Mouse (Mus musculus) embryonic fibroblast, embryonic 13.5 days (primary cell): ENCODE results near the gene Aldh5a1.

Source experiments
- CTCF ChIP-seq: IDR thresholded peaks from 2 replicates; pipeline ENCODE4 v1.5.1; 2011; ENCODE audit warnings: mild to moderate bottlenecking, control low read depth, low read length, moderate library complexity, borderline replicate concordance; ENCODE audit not compliant: insufficient read depth
- POLR2A ChIP-seq: IDR thresholded peaks from 2 replicates; pipeline ENCODE4 v1.6.1; 2011; ENCODE audit warnings: low read depth, mild to moderate bottlenecking, control low read depth, low read length, moderate library complexity

DNA sequence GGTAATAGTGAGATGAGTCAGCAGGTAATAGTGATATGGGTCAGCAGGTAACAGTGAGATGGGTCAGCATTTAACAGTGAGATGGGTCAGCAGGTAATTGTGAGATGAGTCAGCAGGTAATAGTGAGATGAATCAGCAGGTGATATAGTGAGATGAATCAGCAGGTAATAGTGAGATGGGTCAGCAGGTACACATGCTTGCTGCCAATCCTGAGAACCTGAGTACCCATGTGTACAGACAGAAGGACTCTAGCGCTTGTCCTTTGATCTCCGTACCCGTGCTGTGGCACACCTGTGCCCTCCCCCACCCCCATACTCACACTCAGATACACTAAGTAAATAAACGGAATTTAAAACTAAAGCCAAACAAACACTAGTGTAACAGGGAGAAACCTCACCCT is 22.5 kb downstream of the Aldh5a1 start:
- TF ChIP-seq CTCF (no peak), POLR2A (no peak)
